Mouse (Mus musculus) testis, adult 10 weeks (tissue): ENCODE data around the gene Trem2. TPM values are rescaled to one million over a fixed set of nuclear protein-coding genes. Genes with fewer than 3 reads are reported as not detected.

ENCODE experiments used
- polyA plus RNA-seq: library from polyadenylated mRNA; stranded (reverse); fragments of 350-450 nt; fragmentation: Illumina TruSeq; extraction: RNeasy Lipid Tissue Mini Kit (QIAGEN cat#74804); gene quantifications from one replicate; pipeline ENCODE4 v1.2.3, GENCODE M21; 2014; ENCODE audit warnings: low read depth, low replicate concordance

Gene Trem2
- polyA plus RNA-seq = not detected

DNA sequence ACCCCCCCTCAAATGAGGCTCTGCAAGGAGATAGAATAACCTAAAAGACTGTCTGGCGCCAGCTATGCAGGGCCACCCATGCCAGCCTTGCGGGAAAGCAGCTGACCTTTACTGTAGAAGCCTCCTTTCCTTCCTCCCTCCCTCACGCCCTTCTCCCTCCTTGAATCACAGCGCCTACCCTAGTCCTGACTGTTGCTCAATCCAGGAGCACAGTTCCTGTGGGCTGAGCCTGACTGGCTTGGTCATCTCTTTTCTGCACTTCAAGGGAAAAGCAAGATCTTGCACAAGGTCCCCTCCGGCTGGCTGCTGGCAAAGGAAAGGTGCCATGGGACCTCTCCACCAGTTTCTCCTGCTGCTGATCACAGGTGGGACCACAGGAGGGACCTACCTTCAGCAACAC is at the start of gene Trem2:
Gene Trem2, plus strand, starts transcription at position 171 of the 400 bp plus-strand sequence.

DNA sequence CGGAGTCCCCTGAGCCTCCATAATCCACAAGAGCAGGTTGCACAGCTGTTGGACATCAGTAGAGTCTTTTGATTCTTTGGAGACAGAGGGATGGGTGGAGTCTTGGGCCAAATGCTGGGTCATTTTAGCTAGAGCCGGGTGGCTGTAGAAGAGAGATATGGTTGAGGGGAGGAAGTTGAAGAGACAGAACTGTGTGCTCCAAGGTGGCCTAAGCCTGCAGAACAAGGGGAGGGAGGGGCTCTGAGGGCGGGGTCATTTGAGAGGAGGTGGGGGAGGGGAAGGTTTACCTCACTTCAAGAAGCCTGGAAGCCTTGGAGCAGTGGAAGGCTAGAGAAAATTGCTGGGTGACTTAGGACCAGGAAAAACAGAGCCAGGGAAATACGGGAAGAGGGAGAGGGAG is 47.0 kb upstream of the Trem2 start, which contains the start of gene Treml2:
Gene Treml2, plus strand, starts transcription at position 296 of the 400 bp plus-strand sequence.

DNA sequence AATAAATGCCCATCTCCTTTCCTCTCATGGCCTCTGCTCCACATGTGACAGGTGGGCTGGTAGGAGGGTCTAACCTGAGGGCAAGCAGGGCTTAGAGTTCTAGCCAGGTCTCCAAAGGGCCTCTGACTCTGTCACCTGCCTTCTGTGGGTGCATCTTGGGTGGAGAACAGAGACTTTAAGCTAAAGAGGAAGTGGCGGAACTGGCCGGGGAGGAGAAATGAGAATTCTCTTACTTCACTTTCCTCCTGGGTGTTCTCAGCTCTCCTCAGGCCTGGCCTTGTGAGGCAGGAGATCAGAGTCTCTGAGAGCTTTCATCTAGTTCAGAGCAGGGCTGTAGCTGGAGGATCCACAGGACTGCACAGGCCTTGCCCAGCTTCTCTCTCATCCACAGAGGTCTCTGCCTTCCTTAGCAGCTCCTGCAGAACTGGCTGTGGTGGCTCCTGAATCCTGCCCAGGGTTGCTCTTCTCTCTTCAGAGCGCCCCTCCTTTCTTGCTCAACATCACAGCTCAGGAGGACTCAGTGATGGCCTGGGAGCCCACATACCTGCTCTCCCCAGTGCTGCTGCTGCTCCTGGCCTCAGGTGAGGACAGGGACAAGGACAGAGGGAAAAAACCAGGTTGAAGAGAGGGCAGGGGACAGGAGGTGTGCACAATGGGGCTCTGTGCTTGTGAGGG is 30.2 kb upstream of the Trem2 start, which contains the start of gene B430306N03Rik:
Gene B430306N03Rik, plus strand, starts transcription at position 237 of the 675 bp plus-strand sequence.

DNA sequence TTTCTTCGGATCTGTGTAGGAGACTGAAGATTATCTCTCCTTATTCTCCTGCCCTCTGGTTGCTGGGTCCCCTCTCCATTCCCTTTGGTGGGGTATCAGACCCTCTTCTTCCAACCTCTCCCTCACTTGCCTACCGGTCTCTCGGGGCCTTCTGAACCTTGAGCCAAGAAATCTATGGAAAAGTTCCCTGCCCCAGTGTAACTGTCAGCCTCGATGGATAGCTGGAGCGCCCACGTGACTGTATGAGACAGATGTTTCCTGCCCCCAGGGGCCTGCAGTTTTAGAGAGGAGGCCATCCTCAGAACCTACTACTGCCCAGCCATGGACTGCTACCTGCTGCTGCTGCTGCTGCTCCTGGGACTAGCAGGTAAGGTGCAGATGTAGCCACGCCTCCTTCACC is 13.4 kb downstream of the Trem2 start, which contains the start of gene Treml1:
Gene Treml1, plus strand, starts transcription at position 301 of the 400 bp plus-strand sequence.

Other genes starting within 250 kb of the Trem2 start
- not detected for gene 9830107B12Rik, start 200.1 kb upstream of the Trem2 start, polyA plus RNA-seq
- gene A530064D06Rik, start 179.1 kb upstream of the Trem2 start, polyA plus RNA-seq = 0.11 TPM
- 1.6 TPM for gene Trem1, start 113.6 kb upstream of the Trem2 start, polyA plus RNA-seq
- gene Trem3, start 98.6 kb upstream of the Trem2 start, polyA plus RNA-seq = not detected
- not detected for gene Treml4, start 82.1 kb upstream of the Trem2 start, polyA plus RNA-seq
- gene Treml2, start 46.9 kb upstream of the Trem2 start, polyA plus RNA-seq = not detected
- 2.6 TPM for gene B430306N03Rik, start 30.3 kb upstream of the Trem2 start, polyA plus RNA-seq
- gene Treml1, start 13.5 kb downstream of the Trem2 start, polyA plus RNA-seq = not detected
- 12.8 TPM for gene Nfya, start 63.5 kb downstream of the Trem2 start, polyA plus RNA-seq
- 43.5 TPM for gene Oard1, start 63.6 kb downstream of the Trem2 start, polyA plus RNA-seq
- 0.39 TPM for gene Apobec2, start 86.5 kb downstream of the Trem2 start, polyA plus RNA-seq
- gene Tspo2, start 105.1 kb downstream of the Trem2 start, polyA plus RNA-seq = not detected
- gene Unc5cl, start 108.5 kb downstream of the Trem2 start, polyA plus RNA-seq = not detected